Mouse (Mus musculus): ENCODE data around the gene Cmklr1.

DNA sequence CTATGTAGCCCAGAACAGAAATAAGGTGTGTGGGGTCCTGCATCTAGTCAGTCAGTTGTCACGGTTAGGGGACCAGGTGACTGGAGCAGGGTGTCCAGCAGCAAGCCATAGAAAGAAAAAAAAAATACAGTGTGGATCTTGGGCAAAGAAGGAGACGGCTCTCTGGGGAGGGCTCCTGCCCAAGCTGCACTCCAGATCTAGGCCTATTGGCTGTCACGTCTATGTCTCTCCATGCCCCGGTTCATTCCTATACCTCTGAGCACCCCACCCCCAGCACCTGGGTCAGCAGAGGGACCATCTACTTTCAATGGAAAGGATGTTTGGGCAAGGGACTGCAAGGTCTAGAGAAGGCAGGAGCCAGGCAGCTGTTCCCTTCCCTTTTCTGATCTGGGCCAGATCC is 29.3 kb upstream of the Cmklr1 start:
- TF ChIP-seq POLR2A (IDR thresholded peaks at IDR 0.05; ENCODE audit: control insufficient read depth, extremely low read depth, insufficient read depth, low read length, poor library complexity): no peak
- no peak for TF ChIP-seq CTCF (IDR thresholded peaks at IDR 0.05; ENCODE audit: borderline replicate concordance, control insufficient read depth, extremely low read depth, insufficient read depth, low read length, poor library complexity)
